Mouse (Mus musculus): ENCODE measurements around the gene Hap1.
A peak's percentile ranks its signal among the peaks of the same experiment; 100 is the strongest.
"Not testable (repeated sequence)": the region's sequence is repeated elsewhere in the genome, so short reads cannot be mapped to it uniquely, and the experiment has no call there.

Gene Hap1

GRCm38 (mm10) chr11:100389931-100390445, 34.1 kb upstream of the Hap1 start:
- peak; percentile 84 for DNase-seq (ENCODE audit: low read depth, low spot score)

- no peak for DNase-seq (ENCODE audit: low read depth, low spot score)
These were observed 32.7 kb upstream of the Hap1 start for GRCm38 (mm10) chr11:100388588-100388987.

- no peak for DNase-seq (ENCODE audit: low read depth, low spot score)
These were observed 31.9 kb upstream of the Hap1 start for GRCm38 (mm10) chr11:100387589-100388375.

GRCm38 (mm10) chr11:100387111-100387510, 31.2 kb upstream of the Hap1 start:
- no peak for DNase-seq (ENCODE audit: low read depth, low spot score)

GRCm38 (mm10) chr11:100386586-100386985, 30.7 kb upstream of the Hap1 start:
- peak; percentile 96 for DNase-seq (ENCODE audit: low read depth, low spot score)

GRCm38 (mm10) chr11:100385016-100385415, 29.1 kb upstream of the Hap1 start:
- peak; percentile 74 for DNase-seq (ENCODE audit: low read depth, low spot score)

- peak; percentile 57 for DNase-seq (ENCODE audit: low read depth, low spot score)
These were observed 26.8 kb upstream of the Hap1 start for GRCm38 (mm10) chr11:100382682-100383081.

- DNase-seq (ENCODE audit: low read depth, low spot score) = no peak
These were observed 23.4 kb upstream of the Hap1 start for GRCm38 (mm10) chr11:100379311-100379710.

- DNase-seq (ENCODE audit: low read depth, low spot score) = no peak
These were observed 22.5 kb upstream of the Hap1 start for GRCm38 (mm10) chr11:100378446-100378845.

GRCm38 (mm10) chr11:100377989-100378388, 22.1 kb upstream of the Hap1 start:
- DNase-seq (ENCODE audit: low read depth, low spot score) = no peak

GRCm38 (mm10) chr11:100376746-100377389, 20.9 kb upstream of the Hap1 start:
- peak; percentile 93 for DNase-seq (ENCODE audit: low read depth, low spot score)

GRCm38 (mm10) chr11:100376005-100376404, 20.1 kb upstream of the Hap1 start:
- peak; percentile 100 for DNase-seq (ENCODE audit: low read depth, low spot score)

GRCm38 (mm10) chr11:100375127-100375526, 19.2 kb upstream of the Hap1 start:
- peak; percentile 67 for DNase-seq (ENCODE audit: low read depth, low spot score)

- DNase-seq (ENCODE audit: low read depth, low spot score) = no peak
These were observed 16.1 kb upstream of the Hap1 start for GRCm38 (mm10) chr11:100371981-100372558.

GRCm38 (mm10) chr11:100369822-100370221, 13.9 kb upstream of the Hap1 start:
- DNase-seq (ENCODE audit: low read depth, low spot score) = no peak

- DNase-seq (ENCODE audit: low read depth, low spot score) = no peak
These were observed 13.2 kb upstream of the Hap1 start for GRCm38 (mm10) chr11:100369145-100369544.

GRCm38 (mm10) chr11:100362979-100363562, 7.1 kb upstream of the Hap1 start:
- peak; percentile 92 for DNase-seq (ENCODE audit: low read depth, low spot score)

GRCm38 (mm10) chr11:100362209-100362978, 6.5 kb upstream of the Hap1 start:
- peak; percentile 69 for DNase-seq (ENCODE audit: low read depth, low spot score)

- not testable (repeated sequence) for DNase-seq (ENCODE audit: low read depth, low spot score)
These were observed 5.1 kb upstream of the Hap1 start for GRCm38 (mm10) chr11:100361059-100361458.

GRCm38 (mm10) chr11:100360175-100360574, 4.2 kb upstream of the Hap1 start:
- DNase-seq (ENCODE audit: low read depth, low spot score) = no peak

- DNase-seq (ENCODE audit: low read depth, low spot score) = peak; percentile 39
These were observed 1.5 kb upstream of the Hap1 start for GRCm38 (mm10) chr11:100357408-100357807.
